Mouse (Mus musculus): ENCODE measurements around the gene Olfr522.
A peak's percentile ranks its signal among the peaks of the same experiment; 100 is the strongest.

The Olfr522 gene

DNA sequence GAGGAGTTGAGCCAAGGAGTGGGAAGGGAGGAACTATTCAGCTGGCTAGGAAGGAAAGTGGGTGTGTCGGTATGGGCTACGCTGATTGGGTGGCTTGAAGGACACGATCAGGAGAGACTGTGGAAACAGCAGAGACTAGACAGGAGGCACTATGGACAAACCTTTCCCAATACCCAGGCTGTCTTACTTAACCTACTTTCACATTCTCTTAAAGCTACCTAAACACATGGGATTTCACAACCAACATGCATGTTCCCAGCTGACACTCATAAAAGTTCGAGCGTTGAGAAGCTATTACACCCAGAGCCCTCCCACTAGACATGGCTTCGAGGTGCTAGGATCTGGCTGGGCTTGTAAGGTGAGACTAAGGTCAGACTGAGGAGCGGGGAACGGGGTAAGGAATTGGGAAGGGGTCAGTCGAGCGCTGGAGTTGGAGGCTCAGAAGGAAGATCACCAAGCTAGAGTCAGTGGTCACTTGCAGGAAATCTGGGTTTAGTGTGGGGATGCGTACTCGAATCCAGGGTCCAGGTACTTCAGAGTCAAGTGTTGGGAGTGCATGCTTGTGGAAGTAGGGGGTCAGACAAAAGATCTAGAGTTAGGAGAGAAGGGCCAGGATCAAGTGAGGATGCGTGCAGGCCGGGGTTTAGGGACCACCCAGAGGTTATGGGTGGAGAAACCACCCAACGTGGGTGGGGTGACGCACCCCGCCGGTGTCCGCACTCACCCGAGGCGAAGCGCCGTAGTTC, 48.8 kb downstream of the Olfr522 start, which contains the start of gene Paox:
Gene Paox, plus strand, starts transcription at position 217 of the 746 bp plus-strand sequence.
- peak; percentile 33 to 55 for DNase-seq (ENCODE audit: low spot score in 2 of 2)

DNA sequence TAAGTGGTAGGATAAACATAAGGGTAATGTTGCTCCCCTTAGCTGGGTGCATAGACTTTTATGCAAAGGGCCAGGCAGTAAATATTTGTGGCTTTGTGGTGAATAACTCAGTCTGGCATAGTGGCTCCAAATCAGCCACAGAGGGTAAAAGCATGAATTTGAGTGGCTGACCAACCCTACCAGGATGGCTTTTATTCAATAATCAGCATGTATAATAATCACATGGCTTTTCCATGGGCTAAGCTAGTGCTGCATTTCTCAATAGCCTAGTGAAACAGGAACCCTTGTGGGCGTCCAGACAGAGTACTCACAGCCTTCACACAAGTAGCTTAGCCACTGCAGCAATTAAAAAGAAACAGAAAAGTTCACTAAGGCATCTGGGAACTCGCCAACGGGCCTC, 52.6 kb downstream of the Olfr522 start:
- no peak for DNase-seq (ENCODE audit: low spot score in 2 of 2)
